Mouse (Mus musculus) heart, adult 2 months (tissue): ENCODE results near the gene Myom1. TPM values are rescaled to one million over a fixed set of nuclear protein-coding genes. Genes with fewer than 3 reads are reported as not detected.
A peak's percentile ranks its signal among the peaks of the same experiment; 100 is the strongest.

Source experiments
- DNase-seq, 2 experiments: peaks; one replicate each; pipeline ENCODE4 v3.0.0; 2021
- H3K27ac ChIP-seq: fragments of 200-600 bp; 2 replicates; pipeline ENCODE4 v1.8.1; 2022
- H3K27me3 ChIP-seq: fragments of 200-500 bp; 2 replicates; pipeline ENCODE4 v1.6.1; 2012; ENCODE audit warnings: mild to moderate bottlenecking, low read length, inconsistent platforms, mixed read lengths; ENCODE audit not compliant: control insufficient read depth, insufficient read depth
- H3K36me3 ChIP-seq: fragments of 200-500 bp; 2 replicates; pipeline ENCODE4 v1.6.1; 2012; ENCODE audit warnings: low read length, inconsistent platforms; ENCODE audit not compliant: control insufficient read depth, insufficient read depth
- H3K4me1 ChIP-seq: fragments of 200-500 bp; 2 replicates; pipeline ENCODE4 v1.6.1; 2011; ENCODE audit warnings: low read length; ENCODE audit not compliant: control insufficient read depth, insufficient read depth
- H3K4me3 ChIP-seq: fragments of 200-600 bp; 2 replicates; pipeline ENCODE4 v1.8.1; 2022
- H3K79me2 ChIP-seq: fragments of 200-500 bp; replicated peaks from 2 replicates; pipeline ENCODE4 v1.6.1; 2012; ENCODE audit warnings: mild to moderate bottlenecking, inconsistent platforms, low read length, moderate library complexity, mixed read lengths; ENCODE audit not compliant: control insufficient read depth, insufficient read depth
- H3K9ac ChIP-seq: fragments of 200-500 bp; 2 replicates; pipeline ENCODE4 v1.6.1; 2012; ENCODE audit warnings: low read depth, mild to moderate bottlenecking, control low read depth, inconsistent platforms, low read length, mixed read lengths
- CTCF ChIP-seq: fragments of 200-600 bp; IDR thresholded peaks from 2 replicates; pipeline ENCODE4 v1.8.1; 2022; ENCODE audit warnings: antibody characterized with exemption, mild to moderate bottlenecking, moderate library complexity
- EP300 ChIP-seq: fragments of 200-500 bp; IDR thresholded peaks from 2 replicates; pipeline ENCODE4 v1.6.1; 2011; ENCODE audit warnings: low read depth, low read length, control low read depth; ENCODE audit not compliant: insufficient read depth
- POLR2A ChIP-seq: fragments of 200-500 bp; IDR thresholded peaks from 2 replicates; pipeline ENCODE4 v1.6.1; 2011; ENCODE audit warnings: mild to moderate bottlenecking, low read depth, low read length, control low read depth; ENCODE audit not compliant: insufficient read depth
- WGBS: fragments of 180-500 bp; shearing (Covaris S2); methylation state at CpG from one replicate; pipeline ENCODE4 v1.1.7; 2018; 5-methylcytosine and 5-hydroxymethylcytosine counted together
- intact Hi-C: fragments of 180-260 bp; cut with DNase I; formaldehyde crosslinking; loops from one replicate; pipeline ENCODE4 v1.15.1; 2025
- polyA plus RNA-seq: library from polyadenylated mRNA; depleted of rRNA; stranded (reverse); fragments of >200 nt; gene quantifications from 2 replicates; pipeline ENCODE4 v1.2.3, GENCODE M21; 2012
- total RNA-seq, 2 experiments: library from RNA; stranded (reverse); gene quantifications; 2 replicates each; pipeline ENCODE4 v1.2.3; 2021

Myom1 gene
- total and polyA plus RNA-seq, 3 experiments: 222 to 1,030 (median 865) TPM

DNA sequence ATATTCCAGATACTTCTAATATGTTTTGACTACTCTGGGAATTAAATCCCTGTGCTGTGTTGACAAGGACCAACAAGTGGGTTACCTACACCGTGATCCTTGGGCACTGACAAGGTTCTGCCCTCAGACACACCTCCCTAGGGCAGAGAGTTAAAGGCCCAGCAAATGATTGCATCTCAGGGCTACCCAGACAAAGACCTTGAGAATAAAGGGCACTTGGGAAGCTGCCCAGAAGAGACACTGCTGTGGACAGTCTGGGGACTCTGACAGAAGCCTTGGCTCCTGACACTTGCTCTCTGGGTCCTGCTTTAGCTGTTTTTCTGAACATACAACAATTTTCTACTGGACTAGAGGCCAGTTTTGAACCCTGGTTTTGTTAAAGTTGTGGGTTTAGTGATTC is 152.8 kb downstream of the Myom1 start:
- no peak overlapping the region for H3K4me3 ChIP-seq
- intact Hi-C loops: no loop called here
- no peaks in the 10 kb centered on the region for H3K4me1 ChIP-seq
- 77% methylated on average over 1 of the region's 1 CpGs for WGBS
- H3K27ac ChIP-seq: no peak overlapping the region
- no peaks in the 10 kb centered on the region for H3K27me3 ChIP-seq
- no peak overlapping the region for H3K9ac ChIP-seq
- no peaks in the 10 kb centered on the region for H3K79me2 ChIP-seq
- no peak for DNase-seq
- TF ChIP-seq EP300: no peak
- TF ChIP-seq POLR2A: no peak
- TF ChIP-seq CTCF: no peak
- no peaks in the 10 kb centered on the region for H3K36me3 ChIP-seq

DNA sequence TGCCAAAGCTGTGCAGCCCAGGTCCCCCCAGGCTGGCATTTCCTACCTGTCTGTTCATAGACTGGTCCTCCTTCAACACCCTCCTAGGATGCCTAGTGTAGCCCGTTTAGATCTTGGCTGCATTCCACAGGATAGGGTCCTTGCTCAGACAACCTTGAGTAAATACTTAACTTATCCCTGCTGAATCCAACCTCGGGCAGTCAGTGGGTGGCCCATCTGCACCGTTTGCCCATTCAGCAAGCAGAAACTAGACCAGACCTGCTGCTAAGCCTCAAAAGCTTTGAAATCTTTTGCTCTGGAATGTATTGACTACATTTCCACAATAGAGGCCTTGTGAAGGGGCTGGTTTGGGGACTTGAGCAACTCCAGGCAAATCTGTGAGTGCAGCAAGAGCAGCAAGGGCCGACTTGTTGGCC is 156.7 kb downstream of the Myom1 start:
- H3K9ac ChIP-seq: no peak overlapping the region
- H3K27me3 ChIP-seq: no peaks in the 10 kb centered on the region
- H3K4me1 ChIP-seq: no peaks in the 10 kb centered on the region
- DNase-seq: no peak
- H3K36me3 ChIP-seq: no peaks in the 10 kb centered on the region
- intact Hi-C loops: no loop called here
- WGBS: 38% methylated on average over 4 of the region's 4 CpGs
- no peak overlapping the region for H3K27ac ChIP-seq
- H3K79me2 ChIP-seq: no peaks in the 10 kb centered on the region
- no peak overlapping the region for H3K4me3 ChIP-seq
- no peak for TF ChIP-seq CTCF
- TF ChIP-seq POLR2A: no peak
- no peak for TF ChIP-seq EP300

DNA sequence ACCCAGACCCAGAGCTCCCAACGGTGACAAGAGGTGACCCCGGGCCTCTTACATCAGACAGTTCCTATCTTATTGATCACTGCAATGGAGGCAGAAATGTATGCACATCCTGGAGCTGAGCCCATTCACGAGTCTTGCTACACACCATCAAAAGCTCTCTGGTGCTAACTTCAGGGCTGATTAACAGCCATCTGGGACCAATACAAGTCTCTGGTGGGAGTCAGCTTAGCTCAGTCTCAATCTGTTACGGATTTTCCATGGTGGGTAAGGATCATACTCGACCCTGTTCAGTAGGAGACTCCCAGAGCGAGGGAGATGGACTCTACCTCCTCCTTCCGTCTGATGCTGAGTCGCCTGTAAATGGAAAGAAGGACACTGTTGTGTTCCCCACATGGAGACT is 157.3 kb downstream of the Myom1 start:
- H3K27me3 ChIP-seq: no peaks in the 10 kb centered on the region
- DNase-seq: no peak
- no peak for TF ChIP-seq EP300
- no peak for TF ChIP-seq POLR2A
- TF ChIP-seq CTCF: no peak
- H3K36me3 ChIP-seq: no peaks in the 10 kb centered on the region
- WGBS: 76% methylated on average over 8 of the region's 8 CpGs
- H3K4me3 ChIP-seq: no peak overlapping the region
- no peak overlapping the region for H3K27ac ChIP-seq
- intact Hi-C loops: no loop called here
- H3K79me2 ChIP-seq: no peaks in the 10 kb centered on the region
- H3K4me1 ChIP-seq: no peaks in the 10 kb centered on the region
- no peak overlapping the region for H3K9ac ChIP-seq

DNA sequence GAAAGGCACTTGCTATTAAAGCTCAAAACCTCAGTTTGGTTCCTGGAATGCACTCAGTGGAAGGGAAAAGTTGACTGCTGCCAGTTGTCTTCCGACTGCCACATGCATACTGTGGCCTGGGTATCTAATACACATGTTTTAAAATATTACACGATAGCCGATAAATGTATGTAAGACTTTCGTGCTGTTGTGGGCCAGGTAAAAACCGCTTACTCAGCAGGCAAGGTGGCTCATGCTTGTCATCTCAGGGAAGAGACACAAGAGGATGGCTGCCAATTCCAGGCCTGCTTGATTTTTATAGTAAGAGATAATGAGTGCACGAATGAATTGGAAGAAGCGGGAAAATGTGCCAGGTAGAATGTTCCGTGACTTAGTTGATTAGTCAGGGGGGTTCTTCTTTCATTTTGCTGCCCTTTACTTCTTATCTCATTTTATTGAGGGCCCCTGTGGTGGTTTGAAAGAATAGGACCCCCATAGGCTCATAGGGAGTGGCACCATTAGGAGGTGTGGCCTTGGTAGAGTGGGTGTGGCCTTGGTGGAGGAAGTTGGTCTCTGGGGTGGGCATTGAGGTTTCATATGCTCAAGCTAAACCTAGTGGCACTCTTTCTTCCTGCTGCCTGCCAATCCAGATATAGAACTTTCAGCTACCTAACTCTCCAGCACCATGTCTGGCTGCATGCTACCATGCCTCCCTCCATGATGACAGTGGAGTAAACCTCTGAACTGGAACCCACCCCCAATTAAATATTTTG is 158.0 kb downstream of the Myom1 start:
- H3K4me3 ChIP-seq: no peak overlapping the region
- DNase-seq: no peak

DNA sequence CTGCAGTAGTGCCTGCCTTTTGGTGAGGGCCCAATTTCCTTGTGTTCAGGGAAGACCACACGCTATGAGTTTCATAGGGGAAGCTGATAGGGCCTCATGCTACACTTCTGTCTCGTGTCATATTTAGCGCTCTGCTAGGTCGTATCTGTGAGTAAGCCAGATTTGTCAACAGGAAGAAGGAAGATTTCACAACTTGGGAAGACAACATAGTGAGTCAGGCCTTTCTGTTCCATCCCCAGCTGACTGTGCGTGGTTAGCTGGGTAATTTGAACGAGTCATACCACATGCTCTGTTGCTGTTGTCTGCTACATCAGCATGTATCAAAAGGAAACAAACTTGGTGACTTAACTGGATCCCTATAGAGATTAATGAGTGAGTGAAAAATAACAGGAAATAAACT is 162.6 kb downstream of the Myom1 start:
- Histone ChIP-seq H3K27me3 (no peaks in the 10 kb centered on the region), H3K27ac (no peak overlapping the region), H3K9ac (no peak overlapping the region), H3K4me3 (no peak overlapping the region), H3K79me2 (no peaks in the 10 kb centered on the region), H3K4me1 (no peaks in the 10 kb centered on the region), H3K36me3 (no peaks in the 10 kb centered on the region)
- DNase-seq: peak in 1 of 2 experiments; percentile 55
- WGBS: 45% methylated on average over 6 of the region's 6 CpGs
- intact Hi-C loops: no loop called here
- TF ChIP-seq POLR2A: no peak
- TF ChIP-seq CTCF: no peak
- TF ChIP-seq EP300: no peak

More for the DNA sequence above, 158.0 kb downstream of the Myom1 start:
- intact Hi-C loops: no loop called here
- TF ChIP-seq POLR2A: no peak
- TF ChIP-seq CTCF: no peak
- TF ChIP-seq EP300: no peak
- 85% methylated on average over 8 of the region's 8 CpGs for WGBS
- H3K79me2 ChIP-seq: no peaks in the 10 kb centered on the region
- H3K9ac ChIP-seq: no peak overlapping the region
- H3K4me1 ChIP-seq: no peaks in the 10 kb centered on the region
- H3K36me3 ChIP-seq: no peaks in the 10 kb centered on the region
- H3K27me3 ChIP-seq: no peaks in the 10 kb centered on the region
- H3K27ac ChIP-seq: no peak overlapping the region

DNA sequence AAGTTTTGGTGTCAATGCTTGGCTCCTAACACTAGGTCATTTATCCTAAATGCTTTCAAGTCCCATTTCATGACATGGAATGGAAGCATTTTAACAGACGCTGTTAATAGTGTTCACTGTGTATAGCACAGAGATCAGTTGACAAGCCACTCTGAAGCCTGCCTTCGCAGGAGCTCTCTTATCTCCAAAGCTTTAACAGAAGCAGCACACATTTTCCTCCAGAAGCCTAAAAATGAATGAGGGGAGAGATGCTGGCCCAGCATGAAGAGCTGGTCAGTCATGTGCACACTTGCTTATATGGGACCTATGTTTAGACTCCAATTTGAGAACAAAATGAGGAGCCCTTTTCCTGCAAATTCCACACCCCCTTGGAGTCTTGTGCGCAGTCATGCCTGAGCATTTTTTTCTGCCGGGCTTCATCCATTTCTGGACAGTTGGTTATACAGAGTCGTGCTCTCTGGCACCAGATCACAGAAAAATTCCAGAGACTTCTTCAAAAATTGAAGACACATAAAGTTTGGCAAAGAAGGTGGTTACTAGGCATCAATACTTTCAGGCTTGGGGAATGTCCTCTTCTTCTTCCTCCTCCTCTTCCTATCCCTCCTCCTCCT is 165.9 kb downstream of the Myom1 start:
- WGBS: 54% methylated on average over 5 of the region's 5 CpGs

More for the DNA sequence above, 165.9 kb downstream of the Myom1 start:
- H3K9ac ChIP-seq: no peak overlapping the region
- no peaks in the 10 kb centered on the region for H3K79me2 ChIP-seq
- H3K27me3 ChIP-seq: no peaks in the 10 kb centered on the region
- no peak overlapping the region for H3K4me3 ChIP-seq
- DNase-seq: no peak
- TF ChIP-seq POLR2A (no peak), CTCF (no peak), EP300 (no peak)
- intact Hi-C loops: no loop called here
- no peaks in the 10 kb centered on the region for H3K36me3 ChIP-seq
- no peak overlapping the region for H3K27ac ChIP-seq
- H3K4me1 ChIP-seq: no peaks in the 10 kb centered on the region
